Mouse (Mus musculus): ENCODE measurements at regions not wholly inside any gene's neighbourhood (a gene's known extent, or its start where the extent isn't known, plus 50 kb on each side); places are given as distances from the start of the nearest gene placed in this dataset.

DNA sequence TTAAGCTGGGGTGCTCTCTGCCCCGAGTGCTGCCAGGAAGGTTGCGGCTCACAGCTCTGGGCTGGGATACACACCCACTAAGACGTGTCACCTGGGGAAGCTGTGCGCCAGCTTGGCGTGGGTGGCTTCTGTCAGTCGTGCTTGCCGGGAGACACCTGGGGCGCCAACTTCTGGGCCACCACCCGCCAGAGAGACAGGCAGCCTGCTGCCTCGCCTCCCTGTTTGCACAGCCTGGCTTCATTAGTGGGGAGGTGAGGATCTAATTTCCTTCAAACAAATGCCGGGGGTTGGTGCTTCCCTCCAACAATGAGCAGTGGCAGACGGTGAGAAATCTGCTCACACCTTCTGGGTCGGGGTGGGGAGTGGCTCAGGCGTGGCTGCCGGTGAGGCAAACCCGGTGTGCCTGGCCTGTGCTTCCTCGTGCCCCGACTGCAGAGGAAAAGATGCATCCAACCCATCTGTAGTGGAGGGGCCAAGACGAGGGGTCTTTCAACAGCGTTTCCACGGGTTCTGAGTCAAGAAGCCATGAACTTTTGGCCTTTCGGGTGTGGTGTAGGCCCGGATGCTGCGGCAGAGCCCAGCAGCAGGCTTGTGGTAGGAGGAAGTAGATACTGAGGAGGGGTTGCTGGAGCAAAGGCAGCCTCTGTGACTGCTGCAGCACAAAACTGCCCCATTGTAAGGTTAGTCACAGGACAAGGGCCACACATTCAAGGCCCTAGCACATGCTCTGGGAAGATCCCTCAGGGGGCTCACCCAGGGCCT, 140.6 kb downstream of the Tpra1 start:
- H3K27me3 ChIP-seq (ENCODE audit: control insufficient read depth, insufficient read depth, low read length) = no peaks in the 10 kb centered on the region; the same call in 1 of the 2 replicates
- no peak overlapping the region for H3K9ac ChIP-seq (ENCODE audit: low read depth, low read length)
- no peak overlapping the region for H3K27ac ChIP-seq
- peak in 1 of 2 experiments; percentile 29 for DNase-seq
- WGBS = 44% methylated on average over 24 of the region's 24 CpGs
- no peaks in the 10 kb centered on the region for H3K36me3 ChIP-seq (ENCODE audit: control insufficient read depth, insufficient read depth, low read length)
- H3K4me1 ChIP-seq (ENCODE audit: control insufficient read depth, insufficient read depth, low read length) = no peaks in the 10 kb centered on the region
- TF ChIP-seq POLR2A (IDR thresholded peaks at IDR 0.05; ENCODE audit: insufficient read depth, low read depth, low read length) = no peak
- no peak for TF ChIP-seq CTCF (IDR thresholded peaks at IDR 0.05)
- no peak for TF ChIP-seq EP300 (IDR thresholded peaks at IDR 0.05; ENCODE audit: insufficient read depth, low read depth, low read length)
- no peak overlapping the region for H3K4me3 ChIP-seq
- H3K79me2 ChIP-seq (replicated peaks; ENCODE audit: control insufficient read depth, insufficient read depth, low read length) = no peaks in the 10 kb centered on the region
- intact Hi-C loops (cut with DNase I) = no loop called here

DNA sequence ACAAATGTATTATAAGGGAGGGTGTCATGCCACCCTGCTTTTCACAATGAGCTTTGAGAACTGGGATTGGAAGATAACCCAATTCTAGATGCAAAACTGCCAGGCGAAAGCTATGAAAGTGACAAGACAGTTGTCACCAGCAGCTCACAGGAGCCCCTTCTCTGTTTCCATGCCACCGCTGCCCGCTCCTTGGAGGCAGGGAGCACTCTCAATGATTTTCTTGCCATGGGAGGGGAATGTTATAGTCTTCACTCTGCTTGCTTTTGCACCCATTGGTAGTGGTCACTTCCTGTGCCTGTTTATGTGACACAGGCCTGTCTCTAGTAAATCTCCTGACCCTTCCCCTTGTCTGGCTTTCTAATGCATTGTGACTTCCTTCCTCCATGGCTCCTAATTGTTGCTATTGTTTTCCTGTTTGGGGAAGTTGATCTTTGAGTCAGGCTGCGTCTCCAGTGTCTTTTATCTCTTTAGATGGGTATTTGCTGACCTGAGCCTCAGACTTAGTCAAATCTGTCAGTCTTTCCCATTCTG, 143.4 kb downstream of the Tpra1 start:
- peaks cover 1% of the 10 kb centered on the region; the same call in 1 of the 2 replicates for H3K27me3 ChIP-seq (ENCODE audit: control insufficient read depth, insufficient read depth, low read length)
- no peak overlapping the region for H3K4me3 ChIP-seq
- no peak overlapping the region for H3K27ac ChIP-seq
- TF ChIP-seq CTCF (IDR thresholded peaks at IDR 0.05) (no peak), POLR2A (IDR thresholded peaks at IDR 0.05; ENCODE audit: insufficient read depth, low read depth, low read length) (no peak), EP300 (IDR thresholded peaks at IDR 0.05; ENCODE audit: insufficient read depth, low read depth, low read length) (no peak)
- no peak overlapping the region for H3K9ac ChIP-seq (ENCODE audit: low read depth, low read length)
- 75% methylated on average over 4 of the region's 4 CpGs for WGBS
- H3K36me3 ChIP-seq (ENCODE audit: control insufficient read depth, insufficient read depth, low read length) = no peaks in the 10 kb centered on the region
- no peaks in the 10 kb centered on the region for H3K79me2 ChIP-seq (replicated peaks; ENCODE audit: control insufficient read depth, insufficient read depth, low read length)
- no peaks in the 10 kb centered on the region for H3K4me1 ChIP-seq (ENCODE audit: control insufficient read depth, insufficient read depth, low read length)
- intact Hi-C loops (cut with DNase I) = no loop called here
- no peak for DNase-seq

DNA sequence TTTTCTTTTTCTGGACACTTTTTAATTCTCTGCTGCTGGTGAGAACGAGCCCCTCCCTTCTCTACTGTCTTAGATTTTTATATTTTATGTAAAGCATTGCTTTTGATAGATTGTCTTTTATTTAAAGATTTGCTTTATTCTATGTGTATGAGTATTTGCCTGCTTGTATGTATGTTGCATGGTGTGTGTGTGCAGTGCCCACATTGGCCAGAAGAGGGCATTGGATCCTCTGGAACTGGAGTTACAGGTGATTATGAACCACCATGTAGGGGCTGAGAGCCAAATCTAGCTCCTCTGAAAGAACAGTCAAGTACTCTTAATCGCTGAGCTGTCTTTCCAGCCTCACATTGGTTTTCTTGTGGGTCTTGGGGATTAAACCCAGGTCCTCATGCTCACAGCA, 144.4 kb downstream of the Tpra1 start:
- Histone ChIP-seq H3K27me3 (ENCODE audit: control insufficient read depth, insufficient read depth, low read length) (peaks cover 1% of the 10 kb centered on the region; the same call in 1 of the 2 replicates), H3K36me3 (ENCODE audit: control insufficient read depth, insufficient read depth, low read length) (no peaks in the 10 kb centered on the region), H3K9ac (ENCODE audit: low read depth, low read length) (no peak overlapping the region), H3K27ac (no peak overlapping the region), H3K79me2 (replicated peaks; ENCODE audit: control insufficient read depth, insufficient read depth, low read length) (no peaks in the 10 kb centered on the region), H3K4me3 (no peak overlapping the region), H3K4me1 (ENCODE audit: control insufficient read depth, insufficient read depth, low read length) (no peaks in the 10 kb centered on the region)
- intact Hi-C loops (cut with DNase I) = no loop called here
- WGBS = 84% methylated on average over 2 of the region's 2 CpGs
- TF ChIP-seq CTCF (IDR thresholded peaks at IDR 0.05) (peak; percentile 43), POLR2A (IDR thresholded peaks at IDR 0.05; ENCODE audit: insufficient read depth, low read depth, low read length) (no peak)
- no peak for DNase-seq

DNA sequence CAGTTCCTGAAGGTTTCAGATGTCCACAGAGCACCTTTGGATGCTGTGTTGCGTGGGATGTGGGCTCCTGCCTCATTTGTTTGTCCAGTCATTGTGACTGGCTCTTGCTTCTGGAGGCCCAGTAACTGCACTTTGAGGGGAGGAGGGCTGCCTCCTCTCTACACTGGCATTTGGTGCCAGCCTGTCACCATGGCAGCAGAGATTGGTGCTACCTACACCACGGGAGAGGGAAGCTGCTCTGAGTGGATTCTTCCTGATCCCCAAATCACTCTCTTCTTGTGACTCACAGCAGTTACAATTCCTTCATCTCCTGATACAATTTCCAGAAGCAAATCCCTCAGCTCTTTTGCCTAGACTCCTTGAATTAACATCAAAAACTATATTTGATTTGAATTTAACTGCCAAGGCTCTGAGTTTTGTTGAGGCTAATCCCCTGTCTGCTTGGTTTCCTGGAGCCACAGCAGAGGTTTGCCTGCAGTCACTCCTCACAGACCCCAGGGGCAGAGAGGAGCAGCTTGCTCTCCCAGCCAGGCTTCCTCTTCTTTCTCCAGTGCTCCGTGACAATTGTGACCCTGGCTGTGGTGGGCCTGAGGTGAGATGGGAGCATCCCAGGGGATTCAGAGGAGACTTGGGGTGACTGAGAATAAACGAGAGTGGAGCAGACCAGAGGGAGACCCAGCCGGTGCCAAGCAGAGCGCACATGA, 145.7 kb downstream of the Tpra1 start:
- H3K27me3 ChIP-seq (ENCODE audit: control insufficient read depth, insufficient read depth, low read length) = peaks cover 1% of the 10 kb centered on the region; the same call in 1 of the 2 replicates
- intact Hi-C loops (cut with DNase I) = no loop called here
- H3K27ac ChIP-seq = no peak overlapping the region
- no peaks in the 10 kb centered on the region for H3K36me3 ChIP-seq (ENCODE audit: control insufficient read depth, insufficient read depth, low read length)
- H3K79me2 ChIP-seq (replicated peaks; ENCODE audit: control insufficient read depth, insufficient read depth, low read length) = no peaks in the 10 kb centered on the region
- no peak overlapping the region for H3K9ac ChIP-seq (ENCODE audit: low read depth, low read length)
- no peak overlapping the region for H3K4me3 ChIP-seq
- no peaks in the 10 kb centered on the region for H3K4me1 ChIP-seq (ENCODE audit: control insufficient read depth, insufficient read depth, low read length)
- no peak for DNase-seq
- 50% methylated on average over 6 of the region's 6 CpGs for WGBS
- TF ChIP-seq CTCF (IDR thresholded peaks at IDR 0.05) (no peak), POLR2A (IDR thresholded peaks at IDR 0.05; ENCODE audit: insufficient read depth, low read depth, low read length) (no peak), EP300 (IDR thresholded peaks at IDR 0.05; ENCODE audit: insufficient read depth, low read depth, low read length) (no peak)

DNA sequence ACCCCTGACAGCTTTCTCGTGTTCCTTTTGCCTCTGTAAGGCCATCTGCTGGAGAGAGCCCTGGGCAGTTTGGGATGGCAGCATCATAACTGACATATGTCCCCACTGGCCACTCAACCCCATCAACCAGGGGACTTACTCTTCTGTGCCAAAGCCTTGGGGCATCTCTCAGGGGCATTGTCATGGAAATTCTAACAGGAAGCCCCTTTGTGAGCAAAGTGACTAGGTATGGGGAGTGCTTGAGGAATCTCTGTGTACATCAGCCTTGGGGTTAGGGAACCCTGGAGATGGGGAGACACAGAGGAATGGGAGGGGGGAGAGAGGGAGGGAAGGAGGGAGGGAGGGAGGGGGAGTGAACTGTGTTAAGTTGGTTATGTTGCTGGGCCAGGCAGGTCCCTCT, 147.2 kb downstream of the Tpra1 start:
- H3K36me3 ChIP-seq (ENCODE audit: control insufficient read depth, insufficient read depth, low read length) = no peaks in the 10 kb centered on the region
- no peak overlapping the region for H3K9ac ChIP-seq (ENCODE audit: low read depth, low read length)
- H3K27me3 ChIP-seq (ENCODE audit: control insufficient read depth, insufficient read depth, low read length) = peaks cover 1% of the 10 kb centered on the region; the same call in 1 of the 2 replicates
- H3K4me3 ChIP-seq = no peak overlapping the region
- TF ChIP-seq CTCF (IDR thresholded peaks at IDR 0.05) = no peak
- TF ChIP-seq EP300 (IDR thresholded peaks at IDR 0.05; ENCODE audit: insufficient read depth, low read depth, low read length) = no peak
- no peak for TF ChIP-seq POLR2A (IDR thresholded peaks at IDR 0.05; ENCODE audit: insufficient read depth, low read depth, low read length)
- DNase-seq = no peak
- no peaks in the 10 kb centered on the region for H3K4me1 ChIP-seq (ENCODE audit: control insufficient read depth, insufficient read depth, low read length)
- 70% methylated on average over 1 of the region's 1 CpGs for WGBS
- intact Hi-C loops (cut with DNase I) = no loop called here
- no peak overlapping the region for H3K27ac ChIP-seq
- H3K79me2 ChIP-seq (replicated peaks; ENCODE audit: control insufficient read depth, insufficient read depth, low read length) = no peaks in the 10 kb centered on the region
